Mouse (Mus musculus): Measurements from ENCODE around the gene Rnf150.
A peak's percentile ranks its signal among the peaks of the same experiment; 100 is the strongest.

Gene Rnf150

DNA sequence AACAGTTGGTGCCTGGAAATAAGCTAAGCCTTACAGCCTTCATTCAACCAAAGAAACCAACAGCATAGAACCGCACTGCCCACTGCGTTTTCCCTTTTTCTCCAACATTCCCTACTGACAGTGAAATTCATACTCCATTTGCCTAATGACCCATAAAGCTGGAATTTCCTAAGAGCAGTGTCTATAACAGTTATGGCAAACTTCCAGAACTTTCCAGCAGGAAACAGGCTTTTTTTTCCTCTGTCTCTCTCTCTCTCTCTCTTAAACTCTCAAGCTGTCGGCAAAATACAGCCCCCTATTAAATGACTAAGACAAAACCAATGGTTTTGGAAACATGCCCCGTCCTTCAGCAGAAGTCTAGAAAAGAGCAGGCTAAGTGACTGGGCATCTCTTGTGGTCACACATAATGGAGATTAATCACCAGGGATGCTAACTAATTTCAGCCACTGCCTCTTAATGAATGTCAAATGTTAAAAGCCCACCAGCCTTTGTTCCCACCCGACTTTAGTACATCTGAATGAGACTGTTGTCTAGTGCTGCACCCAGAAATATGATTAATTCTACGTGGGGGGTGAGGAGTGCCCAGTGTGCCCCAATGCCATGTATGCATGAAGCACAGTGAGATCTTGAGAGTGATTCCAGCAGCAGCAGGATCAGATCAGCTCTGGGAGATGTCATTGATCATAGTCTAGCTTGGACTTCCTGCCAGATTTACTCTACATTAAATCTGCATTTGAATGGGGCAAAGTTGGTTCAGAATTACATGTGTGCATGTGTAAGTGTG is 80.3 kb downstream of the Rnf150 start:
- DNase-seq (ENCODE audit: extremely low spot score) = no peak

DNA sequence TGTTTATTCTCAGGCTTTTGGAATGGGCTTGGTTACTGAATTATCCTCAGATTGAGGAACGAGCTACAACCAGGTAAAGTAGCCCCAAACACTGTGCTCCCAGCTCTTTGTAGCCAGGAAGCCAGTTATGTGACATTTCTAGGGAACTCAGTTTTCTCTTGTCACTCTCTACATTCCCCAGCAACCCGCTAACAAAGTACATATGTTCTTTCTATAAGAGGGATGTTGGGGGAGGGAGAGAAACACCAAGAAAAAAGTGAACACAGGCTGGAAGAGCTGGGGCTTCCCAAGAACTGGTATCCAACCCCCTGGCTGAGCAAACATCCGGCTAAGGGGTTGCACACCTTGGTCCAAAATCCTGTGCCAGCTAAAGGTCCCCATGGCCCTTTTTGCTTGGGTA is 82.7 kb downstream of the Rnf150 start:
- DNase-seq (ENCODE audit: extremely low spot score) = no peak

DNA sequence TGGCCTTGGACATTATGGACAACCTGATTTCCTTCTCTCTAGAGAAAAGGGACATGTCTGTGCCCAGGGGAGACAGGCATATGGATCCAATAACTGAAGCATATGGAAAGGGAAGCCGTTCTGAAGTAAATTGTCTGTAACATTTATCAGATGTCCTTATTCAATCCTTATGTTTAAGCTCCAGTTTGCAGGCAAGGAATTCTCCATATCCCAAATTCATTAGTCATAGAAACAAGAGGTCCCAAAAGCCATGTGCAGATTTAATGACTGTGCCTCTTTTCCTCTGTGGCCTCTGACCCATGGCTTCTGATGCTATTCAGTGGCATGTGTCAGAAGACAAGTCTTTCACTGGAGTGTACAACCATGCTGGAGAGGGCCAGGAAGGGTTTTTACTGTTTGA is 83.5 kb downstream of the Rnf150 start:
- DNase-seq (ENCODE audit: extremely low spot score) = no peak

DNA sequence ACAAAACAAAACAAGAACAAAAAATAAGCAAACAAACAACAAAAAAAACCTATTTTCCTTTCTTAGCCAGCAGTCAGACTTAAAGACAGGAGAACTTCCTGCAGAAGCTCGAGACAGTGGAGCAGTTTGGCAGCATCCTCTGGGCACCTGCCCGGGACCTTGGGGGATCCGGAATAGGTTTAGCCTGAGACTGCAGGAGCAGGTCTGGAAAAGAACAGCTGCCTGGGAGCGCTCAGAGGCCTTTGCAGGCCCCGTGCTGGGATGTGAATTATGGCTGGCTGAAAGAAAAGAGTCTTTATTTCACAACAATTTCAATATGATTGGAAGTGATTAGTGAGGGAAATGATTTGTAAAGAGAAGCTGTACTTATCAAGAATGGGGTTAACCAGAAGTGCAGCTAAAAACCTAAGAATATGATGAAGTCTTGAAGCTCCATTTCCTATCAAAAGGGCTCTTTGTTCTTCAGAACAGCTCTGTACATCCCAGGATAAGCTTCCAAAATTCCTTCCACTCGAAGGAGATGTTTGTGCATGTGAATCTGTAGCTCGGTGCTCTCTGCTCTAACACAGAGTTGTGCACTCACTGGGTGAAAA is 92.1 kb downstream of the Rnf150 start:
- DNase-seq (ENCODE audit: extremely low spot score) = no peak

- DNase-seq (ENCODE audit: extremely low spot score) = no peak
Measured at GRCm38 (mm10) chr8:82959491-82959890, 96.3 kb downstream of the Rnf150 start.

- DNase-seq (ENCODE audit: extremely low spot score) = no peak
Measured at GRCm38 (mm10) chr8:82959980-82960610, 96.9 kb downstream of the Rnf150 start.

DNA sequence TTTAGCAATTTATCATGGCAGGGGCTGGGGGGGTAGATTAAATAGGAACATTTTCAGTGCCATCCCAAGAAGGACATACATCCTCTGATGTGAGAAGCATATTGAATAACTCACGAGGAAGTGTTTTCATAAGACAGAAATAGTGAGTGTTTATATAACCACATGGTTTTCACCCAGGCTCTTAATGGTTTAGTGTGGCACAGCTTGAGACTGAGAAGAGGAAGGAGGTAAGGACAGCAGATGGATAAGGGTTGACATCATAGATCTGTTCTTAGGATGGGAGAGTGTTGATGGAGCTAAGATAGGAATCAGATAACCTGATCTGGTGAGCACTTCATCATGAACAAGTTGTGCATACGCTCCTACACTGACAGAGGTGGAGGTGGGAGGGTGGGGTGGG is 101.4 kb downstream of the Rnf150 start:
- DNase-seq (ENCODE audit: extremely low spot score) = no peak

- no peak for DNase-seq (ENCODE audit: extremely low spot score)
Measured at GRCm38 (mm10) chr8:82967879-82968678, 104.9 kb downstream of the Rnf150 start.

DNA sequence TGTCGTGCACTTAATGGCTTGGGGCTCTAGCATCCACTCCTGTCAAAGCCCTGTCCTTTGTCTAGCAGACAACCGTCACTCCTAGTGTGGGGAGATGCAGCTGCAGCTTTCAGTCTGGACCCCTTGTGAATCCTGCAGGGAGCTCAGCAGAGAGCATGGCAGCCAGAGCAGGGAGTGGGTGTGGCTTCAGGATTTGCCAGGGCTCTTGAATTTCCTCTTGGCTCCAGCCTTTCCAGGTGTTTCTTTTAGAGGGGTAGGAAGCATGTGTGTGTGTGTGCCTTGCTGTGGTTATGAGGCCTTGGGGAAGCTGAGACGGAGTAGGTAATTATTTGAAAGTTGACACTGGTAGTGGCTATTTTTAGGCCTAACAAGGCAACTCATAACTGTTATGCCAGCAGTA is 106.8 kb downstream of the Rnf150 start:
- peak; percentile 3 for DNase-seq (ENCODE audit: extremely low spot score)

- DNase-seq (ENCODE audit: extremely low spot score) = no peak
Measured at GRCm38 (mm10) chr8:82972812-82973211, 109.7 kb downstream of the Rnf150 start.

- DNase-seq (ENCODE audit: extremely low spot score) = peak; percentile 4
Measured at GRCm38 (mm10) chr8:82973331-82973730, 110.2 kb downstream of the Rnf150 start.

DNA sequence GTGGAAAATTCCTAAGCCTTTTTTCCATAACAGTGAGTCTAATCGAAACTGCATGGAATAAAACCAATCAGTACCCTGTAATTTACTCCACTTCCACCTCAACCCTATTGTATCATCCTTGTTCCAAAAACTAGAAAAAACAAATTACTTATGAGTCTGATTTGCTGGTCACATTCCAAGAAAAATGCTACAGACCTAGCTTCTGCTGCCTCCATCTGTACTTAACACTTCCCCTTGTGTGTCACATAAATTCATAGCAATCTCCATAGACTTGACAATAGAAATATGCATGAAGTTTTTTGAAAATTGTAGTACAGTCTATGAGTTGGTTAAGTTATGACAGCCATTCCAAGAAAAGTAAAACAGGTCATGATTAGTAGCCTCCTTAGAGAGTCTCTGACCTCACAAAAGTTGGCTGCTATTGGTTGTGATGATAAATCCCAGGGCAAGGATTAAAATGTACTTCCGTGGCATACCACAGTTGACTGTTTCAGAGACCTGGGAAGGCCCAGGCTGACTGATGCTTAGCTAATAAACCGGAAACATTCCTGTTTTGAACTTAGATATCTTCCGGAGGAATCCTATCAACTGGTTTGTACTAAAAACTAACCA is 118.2 kb downstream of the Rnf150 start:
- DNase-seq (ENCODE audit: extremely low spot score) = no peak

DNA sequence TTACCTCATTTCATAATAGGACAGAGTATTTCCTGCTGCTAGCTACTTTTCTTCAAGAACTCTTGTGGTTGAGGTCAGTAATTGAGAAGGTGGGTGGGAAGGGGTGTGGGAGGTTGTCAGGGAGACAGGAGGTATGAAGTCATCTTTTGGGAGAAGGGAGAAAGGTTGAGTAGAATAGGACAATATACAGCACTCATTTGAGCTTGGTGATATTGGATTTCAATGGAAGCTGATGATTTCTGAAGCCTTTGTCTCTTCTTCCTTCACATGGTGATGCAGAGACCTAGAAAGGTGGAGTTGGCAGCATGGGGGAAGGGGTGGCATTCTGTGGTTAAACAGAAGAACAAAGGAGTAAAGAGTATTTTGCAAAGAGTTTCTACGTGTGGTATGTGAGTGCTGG is 119.7 kb downstream of the Rnf150 start:
- no peak for DNase-seq (ENCODE audit: extremely low spot score)

GRCm38 (mm10) chr8:82983301-82983700 is 120.1 kb downstream of the Rnf150 start:
- no peak for DNase-seq (ENCODE audit: extremely low spot score)

GRCm38 (mm10) chr8:82992093-82992492 is 128.9 kb downstream of the Rnf150 start:
- DNase-seq (ENCODE audit: extremely low spot score) = no peak

- no peak for DNase-seq (ENCODE audit: extremely low spot score)
Measured at GRCm38 (mm10) chr8:82995727-82996438, 132.7 kb downstream of the Rnf150 start.

- DNase-seq (ENCODE audit: extremely low spot score) = no peak
Measured at GRCm38 (mm10) chr8:82996843-82997242, 133.7 kb downstream of the Rnf150 start.

DNA sequence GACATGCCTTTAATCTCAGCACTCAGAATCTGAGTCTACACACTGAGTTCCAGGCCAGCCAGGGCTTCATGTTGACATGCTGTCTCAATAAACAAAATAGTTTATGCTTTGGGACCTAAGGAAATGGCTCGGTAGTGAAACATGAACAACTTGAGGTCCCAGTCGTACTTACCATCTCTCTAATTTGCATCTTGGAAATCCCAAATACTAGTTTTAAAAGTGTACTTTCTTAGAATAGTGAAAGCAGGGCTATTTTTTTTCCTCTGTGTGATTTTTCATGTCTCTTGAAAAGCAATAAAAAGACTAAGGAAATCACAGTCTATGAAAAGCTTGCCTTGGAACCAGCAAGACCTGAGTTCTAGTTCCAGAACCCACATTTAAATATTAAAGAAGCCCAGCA is 135.6 kb downstream of the Rnf150 start:
- no peak for DNase-seq (ENCODE audit: extremely low spot score)

DNA sequence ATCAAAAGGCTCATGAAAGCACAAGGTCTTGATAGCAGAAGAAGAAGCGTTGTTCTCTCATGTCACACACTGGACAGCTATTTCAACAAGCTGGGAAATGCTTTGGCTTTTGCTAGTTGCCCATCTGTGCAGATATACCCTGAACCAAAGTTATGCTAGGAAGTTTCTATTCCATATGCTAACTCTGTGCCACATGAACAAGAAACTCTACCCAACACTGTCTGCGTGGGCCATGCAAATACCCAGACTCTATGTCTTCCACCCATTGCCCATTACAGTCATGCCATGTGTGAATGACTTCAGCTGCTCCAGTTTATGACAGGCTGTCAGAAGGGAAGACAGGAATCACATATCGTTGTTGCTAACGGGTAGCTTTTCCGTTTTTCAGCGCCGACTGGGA is 140.0 kb downstream of the Rnf150 start:
- DNase-seq (ENCODE audit: extremely low spot score) = no peak

GRCm38 (mm10) chr8:83009481-83009880 is 146.3 kb downstream of the Rnf150 start:
- no peak for DNase-seq (ENCODE audit: extremely low spot score)

- DNase-seq (ENCODE audit: extremely low spot score) = no peak
Measured at GRCm38 (mm10) chr8:83011286-83011685, 148.1 kb downstream of the Rnf150 start.

Measured in embryo, embryonic 9.5 days (tissue).